Mouse (Mus musculus) testis, postnatal 10 days (tissue): ENCODE measurements around the gene Il12a.
"Not testable (repeated sequence)": the region's sequence is repeated elsewhere in the genome, so short reads cannot be mapped to it uniquely, and the experiment has no call there.

Experiments used
- DNase-seq: peaks from one replicate; pipeline ENCODE4 v3.0.0; 2021; ENCODE audit warnings: low spot score

The Il12a gene

GRCm38 (mm10) chr3:68742718-68743471 is 52.5 kb downstream of the Il12a start:
- DNase-seq, result no peak

GRCm38 (mm10) chr3:68743472-68743732 is 53.0 kb downstream of the Il12a start:
- no peak for DNase-seq

- no peak for DNase-seq
Observed at GRCm38 (mm10) chr3:68744162-68744561, 53.7 kb downstream of the Il12a start.

- DNase-seq, result no peak
Observed at GRCm38 (mm10) chr3:68745033-68745432, 54.6 kb downstream of the Il12a start.

GRCm38 (mm10) chr3:68746282-68746681 is 55.8 kb downstream of the Il12a start:
- not testable (repeated sequence) for DNase-seq
